Mouse (Mus musculus) liver, adult (tissue): Measurements from ENCODE around the gene Nuak2.

Experiments used
- GATA4 ChIP-seq: IDR thresholded peaks from 2 replicates; pipeline ENCODE4 v1.6.1; 2014; ENCODE audit warnings: mild to moderate bottlenecking, low read length; ENCODE audit not compliant: insufficient replicate concordance

Nuak2 gene

DNA sequence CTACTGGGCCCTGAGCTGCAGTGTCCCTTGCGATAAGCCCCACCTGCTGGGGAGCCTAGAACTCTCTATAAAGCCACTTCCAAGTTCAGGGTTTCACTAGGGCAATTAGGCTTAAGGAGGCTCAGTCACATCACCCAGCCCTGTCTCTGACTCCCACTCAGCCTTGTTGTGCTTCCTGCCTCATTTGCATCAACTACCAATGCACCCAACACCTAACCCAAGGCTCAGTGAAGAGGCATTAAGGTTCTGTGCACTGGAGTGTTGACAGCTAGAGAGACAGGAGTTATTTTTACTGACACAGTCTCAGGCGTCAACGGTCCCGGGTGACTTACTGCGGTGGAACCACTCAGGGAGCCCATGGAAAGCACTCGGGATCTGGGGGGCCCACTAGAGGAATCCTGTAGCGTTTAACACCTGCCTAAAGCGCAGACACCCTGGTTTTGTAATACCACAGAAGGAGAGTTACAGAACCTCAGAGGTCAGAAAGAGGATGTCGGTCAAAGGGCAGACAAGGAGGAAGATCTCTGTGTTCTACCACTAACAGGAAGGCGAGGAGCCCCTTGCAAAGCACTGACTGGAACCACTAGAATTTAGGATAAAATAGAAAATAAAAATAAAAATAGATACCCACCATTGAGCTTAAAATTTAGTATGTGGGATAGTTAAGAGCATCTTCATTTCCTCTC is 4.6 kb upstream of the Nuak2 start:
- no peak for TF ChIP-seq GATA4

- TF ChIP-seq GATA4 = no peak
Observed at GRCm38 (mm10) chr1:132312043-132312442, 3.9 kb upstream of the Nuak2 start.

- TF ChIP-seq GATA4 = no peak
Observed at GRCm38 (mm10) chr1:132312703-132313102, 3.2 kb upstream of the Nuak2 start.

GRCm38 (mm10) chr1:132316625-132316994 is 684 bp downstream of the Nuak2 start:
- no peak for TF ChIP-seq GATA4

GRCm38 (mm10) chr1:132317413-132317812 is 1.5 kb downstream of the Nuak2 start:
- TF ChIP-seq GATA4 = no peak

DNA sequence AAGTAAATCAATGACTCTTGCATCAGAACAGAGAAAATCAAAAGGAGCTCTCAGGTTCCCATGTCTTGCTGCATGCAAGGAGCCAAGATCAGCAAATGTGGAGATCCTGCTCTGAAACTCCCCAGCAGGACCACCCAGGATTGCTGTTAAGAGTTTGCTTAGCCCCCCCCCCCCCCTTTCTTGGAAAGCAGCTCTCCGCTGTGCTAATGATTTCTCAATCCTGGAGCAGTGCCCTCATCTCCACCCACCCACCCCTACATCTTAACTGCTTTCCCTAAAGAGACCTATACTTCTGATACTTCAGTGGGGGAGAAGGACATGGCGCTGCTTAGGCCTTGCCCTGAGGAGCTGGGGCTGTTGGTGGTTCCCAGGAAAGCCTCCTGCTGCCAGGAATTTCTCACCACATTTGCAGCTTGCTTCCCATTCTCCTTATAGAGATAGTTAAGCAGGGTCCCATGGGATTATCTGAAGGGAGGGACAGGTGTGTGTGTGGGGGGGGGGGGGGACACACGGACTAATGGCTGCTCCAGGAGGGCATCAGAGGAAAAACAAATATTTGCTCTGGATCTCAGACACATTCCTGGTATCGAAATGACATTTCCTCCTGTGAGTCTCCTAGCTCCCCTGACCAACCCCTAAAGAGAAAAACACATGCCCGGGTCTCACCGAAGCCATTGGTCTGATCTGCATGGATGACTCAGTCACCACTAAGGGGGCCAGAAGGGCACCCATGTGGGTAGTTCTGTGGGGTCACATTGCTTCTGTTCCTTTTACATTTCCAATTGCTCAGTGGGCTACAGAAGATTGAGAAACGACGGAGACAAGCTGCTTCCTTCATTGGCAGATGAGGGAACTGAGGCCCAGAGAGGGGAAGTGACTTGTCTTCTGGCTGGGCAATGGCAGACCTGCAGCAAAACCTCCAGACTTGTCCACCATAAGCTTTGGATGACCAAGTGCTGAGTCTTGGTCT is 2.3 kb downstream of the Nuak2 start:
- TF ChIP-seq GATA4 = no peak

DNA sequence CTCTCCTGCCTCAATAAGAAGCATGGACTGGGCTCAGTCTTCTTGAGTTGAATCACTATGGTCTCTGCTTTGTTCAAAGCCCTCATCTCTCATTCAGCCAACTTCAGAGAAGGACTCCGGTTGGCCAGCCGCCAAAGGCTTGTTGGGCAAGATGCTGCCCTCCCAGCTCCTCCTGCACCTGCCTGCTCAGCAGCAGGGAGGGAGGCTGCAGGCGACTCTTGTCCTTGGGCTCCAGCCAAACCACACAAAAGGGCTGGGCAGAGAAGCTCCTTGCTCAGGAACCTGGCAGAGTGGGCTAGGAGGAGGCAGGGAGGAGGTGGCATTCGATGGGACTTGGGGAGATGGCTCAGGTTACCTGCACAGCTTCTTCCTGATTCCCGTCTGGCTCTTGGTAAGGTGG is 3.3 kb downstream of the Nuak2 start:
- TF ChIP-seq GATA4 = no peak

DNA sequence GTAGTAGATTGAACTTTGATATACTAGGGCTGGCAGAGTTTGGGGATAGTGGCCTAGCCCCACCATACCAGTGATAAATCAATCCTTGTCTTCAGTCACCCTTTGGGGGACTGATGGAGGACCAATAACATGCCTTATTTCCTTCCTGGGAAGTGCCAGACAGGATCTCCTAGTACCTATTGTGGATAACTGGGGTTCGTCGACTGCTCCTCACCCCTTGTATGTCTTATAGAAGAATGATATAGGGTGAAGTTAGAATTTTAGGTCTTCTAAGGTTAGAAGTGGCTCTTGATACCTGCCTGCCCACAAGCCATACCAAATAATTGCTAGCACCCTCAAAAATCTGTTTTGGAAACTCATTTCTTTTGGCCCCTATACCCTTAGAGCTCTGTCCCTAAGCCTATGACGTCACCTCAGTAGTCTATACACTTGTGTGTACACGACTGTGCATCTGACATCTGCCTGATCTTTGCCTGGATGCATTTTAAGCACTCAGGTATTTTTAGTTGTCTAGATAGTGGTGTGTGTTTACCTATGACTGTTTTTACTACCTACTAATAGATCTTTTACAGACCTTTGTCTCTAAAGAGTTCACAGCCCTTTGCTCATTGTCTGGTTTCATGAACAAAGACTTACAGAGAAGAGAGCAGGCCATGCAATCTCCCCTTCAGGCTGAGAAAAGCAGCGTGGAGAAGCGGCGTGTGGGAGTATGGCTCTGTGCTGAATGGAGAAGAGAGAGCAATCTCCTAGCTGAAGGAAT is 6.1 kb downstream of the Nuak2 start:
- TF ChIP-seq GATA4 = no peak

DNA sequence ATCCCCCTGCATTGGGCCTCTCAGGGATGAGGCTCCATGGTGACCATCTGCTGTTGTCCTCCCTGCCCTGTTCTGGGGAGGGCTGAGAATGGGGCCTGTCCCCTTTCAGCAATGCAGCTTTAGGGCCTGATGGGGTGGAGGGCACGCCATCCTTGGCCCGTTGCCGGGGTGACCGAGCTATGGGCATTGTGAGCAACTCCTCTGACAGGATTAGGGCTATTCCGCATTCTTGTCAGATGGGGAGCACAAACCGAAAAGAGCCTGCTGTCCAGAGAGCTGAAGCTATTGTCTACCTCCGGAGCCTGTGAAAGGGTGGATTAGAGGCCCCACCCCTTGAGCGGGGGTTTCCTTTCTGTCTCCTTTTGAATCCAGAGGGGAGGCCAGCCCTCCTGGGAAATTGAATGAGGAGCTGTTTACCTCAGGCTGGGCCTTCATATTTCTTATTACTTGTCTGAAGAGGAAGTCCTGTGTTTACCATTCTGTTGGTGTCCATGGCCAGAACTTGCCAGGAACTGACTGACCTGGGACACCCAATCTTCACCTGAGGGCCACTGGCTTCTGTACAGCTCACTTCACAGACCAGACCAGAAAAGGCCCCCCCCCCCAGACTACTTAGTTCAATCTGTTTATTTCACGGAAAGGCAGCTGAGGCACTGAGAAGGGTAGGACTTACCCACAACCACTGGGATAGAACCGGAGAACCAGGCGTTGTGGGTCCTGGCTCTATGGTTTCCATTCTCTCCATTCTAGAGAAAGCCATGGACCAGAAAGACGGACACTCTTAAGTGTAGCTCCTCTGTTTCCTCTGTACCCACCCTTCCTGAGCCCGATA is 7.0 kb downstream of the Nuak2 start:
- TF ChIP-seq GATA4 = no peak

DNA sequence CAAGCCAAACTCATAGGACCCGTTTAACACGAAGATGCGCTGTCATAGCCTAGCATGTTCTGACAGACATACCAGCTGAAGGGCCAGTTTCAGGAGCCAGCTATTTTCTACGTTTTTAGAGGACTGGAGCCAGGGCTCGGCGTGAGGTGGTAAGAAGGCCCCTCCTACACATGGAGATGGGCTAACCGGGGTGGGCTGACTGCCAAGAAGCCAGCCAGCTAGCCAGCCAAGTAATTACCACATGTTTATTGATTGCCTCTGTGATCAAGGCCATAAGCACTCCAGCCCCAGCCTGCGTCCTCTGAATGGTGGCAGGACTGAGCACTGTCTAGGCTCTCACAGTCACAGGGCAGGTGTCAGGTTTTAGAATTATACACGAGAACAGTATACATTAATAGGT is 10.9 kb downstream of the Nuak2 start:
- no peak for TF ChIP-seq GATA4

DNA sequence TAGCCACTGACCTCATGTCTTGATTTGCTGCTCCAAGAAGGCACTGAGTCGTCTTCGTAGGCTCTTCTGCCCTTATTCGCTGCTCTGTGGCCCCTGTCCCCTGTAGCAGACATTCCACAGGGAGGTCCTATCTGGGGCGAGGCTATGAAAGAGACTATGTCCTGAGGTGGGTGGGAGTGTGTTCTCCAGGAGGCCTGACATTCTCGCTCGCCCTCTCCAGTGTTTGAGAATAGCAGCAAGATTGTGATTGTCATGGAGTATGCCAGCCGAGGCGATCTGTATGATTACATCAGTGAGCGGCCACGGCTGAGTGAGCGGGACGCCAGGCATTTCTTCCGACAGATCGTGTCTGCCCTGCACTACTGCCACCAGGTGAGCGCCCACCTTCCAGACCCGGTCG is 11.6 kb downstream of the Nuak2 start:
- no peak for TF ChIP-seq GATA4

DNA sequence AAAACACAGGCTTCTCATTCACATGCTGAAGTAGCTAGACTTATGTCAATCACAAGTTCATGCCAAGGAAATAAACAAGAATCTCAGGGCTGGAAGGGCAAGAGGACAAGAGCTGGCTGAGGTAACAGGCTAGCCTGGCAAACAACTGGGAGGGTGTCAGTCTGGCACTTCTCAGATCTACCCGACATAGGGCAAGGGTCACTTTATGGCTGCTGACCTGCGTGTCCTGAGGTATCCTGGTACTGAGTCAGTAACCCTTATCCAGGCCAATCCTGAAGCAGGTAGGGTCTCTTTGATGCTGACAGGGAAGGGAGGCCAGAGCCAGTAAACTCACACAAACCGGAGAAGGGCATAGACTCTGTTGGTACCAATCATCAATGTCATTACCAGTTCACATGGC is 12.6 kb downstream of the Nuak2 start:
- TF ChIP-seq GATA4 = no peak

GRCm38 (mm10) chr1:132329656-132330055 is 13.7 kb downstream of the Nuak2 start:
- peak; percentile 93 for TF ChIP-seq GATA4

DNA sequence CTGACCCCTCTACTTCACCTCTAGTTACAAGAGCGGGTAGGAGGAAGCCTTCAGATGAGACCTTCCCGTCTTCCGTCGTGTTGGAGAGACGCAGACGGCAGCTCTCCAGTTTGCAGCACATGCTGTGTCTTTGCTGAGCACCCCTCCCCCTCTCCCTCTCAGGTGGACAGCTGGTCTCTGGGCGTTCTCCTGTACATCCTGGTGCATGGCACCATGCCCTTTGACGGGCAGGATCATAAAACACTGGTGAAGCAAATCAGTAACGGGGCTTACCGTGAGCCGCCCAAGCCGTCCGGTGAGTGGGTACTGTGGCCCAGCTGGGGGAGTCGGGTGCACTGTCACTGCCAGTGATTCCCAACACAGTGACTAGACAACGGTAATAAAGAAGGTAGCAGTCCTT is 14.5 kb downstream of the Nuak2 start:
- TF ChIP-seq GATA4 = no peak; the same call in 1 of the 2 replicates

- no peak for TF ChIP-seq GATA4
Observed at GRCm38 (mm10) chr1:132331283-132331682, 15.4 kb downstream of the Nuak2 start.
